Mouse (Mus musculus) Muller cell, postnatal 12 days (primary cell): Measurements from ENCODE around the gene Stk39.
A peak's percentile ranks its signal among the peaks of the same experiment; 100 is the strongest.

ENCODE experiments used
- DNase-seq: peaks from one replicate; pipeline ENCODE4 v3.0.0-alpha.2; 2015; ENCODE audit errors: inconsistent ontology term

Stk39 gene

GRCm38 (mm10) chr2:68382394-68383059 lies 89.5 kb downstream of the Stk39 start:
- DNase-seq: no peak

GRCm38 (mm10) chr2:68381881-68382280 lies 90.2 kb downstream of the Stk39 start:
- no peak for DNase-seq

GRCm38 (mm10) chr2:68381205-68381604 lies 90.9 kb downstream of the Stk39 start:
- DNase-seq: no peak

- no peak for DNase-seq
These were observed 92.4 kb downstream of the Stk39 start for GRCm38 (mm10) chr2:68379631-68380030.

GRCm38 (mm10) chr2:68378319-68378718 lies 93.7 kb downstream of the Stk39 start:
- DNase-seq: no peak

GRCm38 (mm10) chr2:68377251-68377681 lies 94.8 kb downstream of the Stk39 start:
- no peak for DNase-seq

GRCm38 (mm10) chr2:68376660-68377059 lies 95.4 kb downstream of the Stk39 start:
- DNase-seq: no peak

- DNase-seq: no peak
These were observed 97.9 kb downstream of the Stk39 start for GRCm38 (mm10) chr2:68374202-68374601.

- DNase-seq: no peak
These were observed 100.2 kb downstream of the Stk39 start for GRCm38 (mm10) chr2:68371912-68372311.

GRCm38 (mm10) chr2:68370326-68370725 lies 101.7 kb downstream of the Stk39 start:
- DNase-seq: no peak

GRCm38 (mm10) chr2:68369080-68369479 lies 103.0 kb downstream of the Stk39 start:
- DNase-seq: no peak

- DNase-seq: no peak
These were observed 104.1 kb downstream of the Stk39 start for GRCm38 (mm10) chr2:68367944-68368343.

- DNase-seq: no peak
These were observed 105.2 kb downstream of the Stk39 start for GRCm38 (mm10) chr2:68366897-68367193.

GRCm38 (mm10) chr2:68366091-68366896 lies 105.8 kb downstream of the Stk39 start:
- DNase-seq: no peak

GRCm38 (mm10) chr2:68365504-68365903 lies 106.6 kb downstream of the Stk39 start:
- DNase-seq: no peak

- DNase-seq: peak; percentile 29
These were observed 107.7 kb downstream of the Stk39 start for GRCm38 (mm10) chr2:68364181-68364900.

- no peak for DNase-seq
These were observed 108.9 kb downstream of the Stk39 start for GRCm38 (mm10) chr2:68363159-68363558.

GRCm38 (mm10) chr2:68361701-68362100 lies 110.4 kb downstream of the Stk39 start:
- DNase-seq: no peak

- DNase-seq: peak; percentile 27
These were observed 121.4 kb downstream of the Stk39 start for GRCm38 (mm10) chr2:68350621-68351020.

GRCm38 (mm10) chr2:68349593-68350383 lies 122.3 kb downstream of the Stk39 start:
- peak; percentile 64 for DNase-seq

- no peak for DNase-seq
These were observed 123.1 kb downstream of the Stk39 start for GRCm38 (mm10) chr2:68348966-68349365.
